Mouse (Mus musculus): ENCODE measurements around the gene Snrpb2. TPM values are rescaled to one million over a fixed set of nuclear protein-coding genes. Genes with fewer than 3 reads are reported as not detected.

The Snrpb2 gene
- polyA plus RNA-seq, 1 experiment from 2014 or later, result 80.8 TPM

DNA sequence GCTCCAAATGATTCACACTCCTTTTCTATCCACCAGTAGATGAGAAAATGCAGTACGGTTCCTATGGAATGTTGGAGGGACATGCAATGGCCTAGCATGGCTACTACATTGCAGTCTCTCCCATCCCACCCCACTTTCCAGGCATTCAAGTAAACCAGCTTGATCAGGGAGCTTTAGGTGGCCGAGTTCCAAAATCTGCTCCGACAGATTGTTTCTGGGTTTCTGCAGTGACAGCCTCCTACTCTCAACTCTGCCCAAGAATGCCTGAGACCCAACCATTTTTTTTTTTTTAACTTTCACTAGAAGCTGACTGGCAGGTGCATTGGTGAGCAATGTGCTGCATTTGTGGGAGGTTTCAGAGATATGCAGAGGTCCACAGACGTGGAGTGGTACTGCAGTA is 51.9 kb downstream of the Snrpb2 start:
- H3K9me3 ChIP-seq, result no peaks in the 10 kb centered on the region
- WGBS, result 84% methylated on average over 4 of the region's 4 CpGs
- no peaks in the 10 kb centered on the region for H3K27me3 ChIP-seq
- no peak for ATAC-seq
- no peaks in the 10 kb centered on the region for H3K36me3 ChIP-seq
- no peak overlapping the region for H3K4me2 ChIP-seq (replicated peaks)
- no peak overlapping the region for H3K27ac ChIP-seq
- no peak overlapping the region for H3K9ac ChIP-seq (replicated peaks)
- no peak overlapping the region for H3K4me3 ChIP-seq (replicated peaks)
- H3K4me1 ChIP-seq (replicated peaks), result peaks cover 5% of the 10 kb centered on the region

DNA sequence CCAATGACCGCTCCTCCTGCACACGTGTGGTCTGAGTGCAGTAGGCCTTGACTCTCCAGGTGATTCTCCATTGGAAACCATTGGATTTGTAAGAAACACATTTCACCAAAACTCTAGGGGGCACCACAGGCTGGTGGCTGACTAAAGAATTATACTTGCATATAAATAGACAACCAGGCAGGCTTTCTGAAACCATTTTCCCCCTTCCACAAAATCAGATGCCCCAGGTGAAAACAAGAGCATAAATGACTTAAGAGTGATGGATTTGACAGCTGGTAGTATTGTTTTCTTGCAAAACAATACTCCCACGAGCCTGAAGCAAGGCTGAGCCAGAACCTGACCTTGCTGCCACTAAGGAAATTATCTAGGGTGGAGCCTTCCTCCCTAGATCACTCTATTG is 54.6 kb downstream of the Snrpb2 start:
- no peak overlapping the region for H3K9ac ChIP-seq (replicated peaks)
- no peak overlapping the region for H3K4me2 ChIP-seq (replicated peaks)
- H3K36me3 ChIP-seq, result no peaks in the 10 kb centered on the region
- 51% methylated on average over 3 of the region's 3 CpGs for WGBS
- H3K4me3 ChIP-seq (replicated peaks), result no peak overlapping the region
- no peaks in the 10 kb centered on the region for H3K9me3 ChIP-seq
- no peak overlapping the region for H3K27ac ChIP-seq
- peaks cover 5% of the 10 kb centered on the region for H3K4me1 ChIP-seq (replicated peaks)
- ATAC-seq, result no peak
- no peaks in the 10 kb centered on the region for H3K27me3 ChIP-seq

GRCm38 (mm10) chr2:143118221-143118620 is 55.4 kb downstream of the Snrpb2 start:
- 86% methylated on average over 7 of the region's 7 CpGs for WGBS
- H3K9me3 ChIP-seq, result no peaks in the 10 kb centered on the region
- H3K4me1 ChIP-seq (replicated peaks), result peaks cover 5% of the 10 kb centered on the region
- no peak overlapping the region for H3K27ac ChIP-seq
- no peak for ATAC-seq
- no peaks in the 10 kb centered on the region for H3K36me3 ChIP-seq
- H3K9ac ChIP-seq (replicated peaks), result no peak overlapping the region
- no peaks in the 10 kb centered on the region for H3K27me3 ChIP-seq
- H3K4me2 ChIP-seq (replicated peaks), result no peak overlapping the region
- no peak overlapping the region for H3K4me3 ChIP-seq (replicated peaks)

Other genes starting within 250 kb of the Snrpb2 start
- gene Kif16b, start 161.5 kb upstream of the Snrpb2 start, polyA plus RNA-seq (2015; fragmentation: Nextera tagmentation; extraction: Ambion mirVana), result 3.7 and 3.9 TPM in 2 replicates
- 3.7 and 5.5 TPM in 2 replicates for gene Otor, start 15.4 kb downstream of the Snrpb2 start, polyA plus RNA-seq (2015; fragmentation: Nextera tagmentation; extraction: Ambion mirVana)